Mouse (Mus musculus) fibroblast of lung, adult 2 months (primary cell): Measurements from ENCODE around the gene Fcrl6.

Experiments
- DNase-seq: peaks from one replicate; pipeline ENCODE4 v3.0.0-alpha.2; 2011; ENCODE audit warnings: low read depth

Gene Fcrl6

GRCm38 (mm10) chr1:172614654-172615053 is 12.3 kb upstream of the Fcrl6 start:
- DNase-seq, result no peak

GRCm38 (mm10) chr1:172612745-172613144 is 10.4 kb upstream of the Fcrl6 start:
- DNase-seq, result peak; percentile 20

GRCm38 (mm10) chr1:172611304-172611703 is 9.0 kb upstream of the Fcrl6 start:
- no peak for DNase-seq

DNA sequence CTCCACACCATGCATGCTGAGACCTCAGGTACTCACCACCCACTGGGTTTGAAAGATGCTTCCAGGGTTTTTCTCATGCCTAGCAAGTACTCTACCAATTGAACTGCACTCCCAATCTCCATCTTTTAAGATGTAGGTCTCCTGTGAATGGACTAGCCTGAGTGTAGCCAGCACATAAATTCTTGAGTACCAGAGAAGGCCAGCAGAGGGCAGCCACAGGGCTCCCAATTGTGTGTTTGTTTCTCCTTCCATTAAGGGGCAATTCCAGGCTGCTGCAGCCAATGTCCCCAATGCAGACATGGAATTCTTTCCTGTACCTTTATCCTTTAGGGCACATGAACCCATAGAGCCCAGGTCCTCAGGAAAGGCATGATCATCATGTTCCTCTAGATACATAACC is 7.9 kb downstream of the Fcrl6 start:
- DNase-seq, result peak; percentile 2

- no peak for DNase-seq
These were observed 8.4 kb downstream of the Fcrl6 start for GRCm38 (mm10) chr1:172593956-172594355.

GRCm38 (mm10) chr1:172593321-172593720 is 9.0 kb downstream of the Fcrl6 start:
- no peak for DNase-seq

DNA sequence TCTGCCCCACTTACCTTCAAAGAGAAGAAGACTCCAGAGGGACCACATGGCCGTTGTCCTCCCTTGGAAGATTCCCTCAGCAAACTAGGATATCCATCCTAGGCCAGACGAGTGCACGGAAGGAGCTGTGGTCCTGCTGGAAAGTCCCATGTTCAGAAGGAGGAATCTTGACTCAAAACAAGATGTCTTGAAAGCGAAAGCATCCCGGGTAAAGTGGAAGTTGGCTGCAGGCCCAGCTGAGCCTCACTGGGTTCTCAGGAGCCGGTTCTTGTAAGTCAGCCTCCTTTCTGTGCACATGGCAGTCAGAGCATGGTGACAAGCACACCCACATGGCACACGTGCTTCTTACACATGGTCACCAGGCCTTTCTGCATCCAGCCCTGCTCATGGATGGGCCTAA is 12.0 kb downstream of the Fcrl6 start, which contains the start of gene Slamf8:
Gene Slamf8 (minus strand): TSS at position 184 of the 400 bp plus-strand sequence.
- DNase-seq, result peak; percentile 24

GRCm38 (mm10) chr1:172585612-172586567 is 16.5 kb downstream of the Fcrl6 start:
- no peak for DNase-seq

DNA sequence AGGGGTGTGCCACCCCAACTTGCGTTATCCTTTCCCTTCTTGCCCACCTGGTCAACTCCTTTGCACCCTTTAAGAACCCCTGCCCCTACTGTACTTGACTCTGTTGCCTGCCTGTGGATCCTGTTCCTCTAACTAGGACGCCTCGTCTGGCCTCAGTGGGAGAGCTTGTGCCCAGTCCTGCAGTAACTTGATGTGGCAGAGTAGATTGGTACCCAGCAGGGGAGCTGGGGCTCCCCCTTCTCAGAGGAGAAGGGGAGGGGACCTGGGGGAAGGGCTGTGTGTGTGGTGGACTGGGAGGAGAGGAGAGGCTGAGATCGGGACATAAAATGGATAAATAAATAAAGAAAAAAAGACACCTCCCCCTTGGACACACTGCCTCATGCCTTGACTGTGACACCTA is 17.3 kb downstream of the Fcrl6 start:
- DNase-seq, result no peak

DNA sequence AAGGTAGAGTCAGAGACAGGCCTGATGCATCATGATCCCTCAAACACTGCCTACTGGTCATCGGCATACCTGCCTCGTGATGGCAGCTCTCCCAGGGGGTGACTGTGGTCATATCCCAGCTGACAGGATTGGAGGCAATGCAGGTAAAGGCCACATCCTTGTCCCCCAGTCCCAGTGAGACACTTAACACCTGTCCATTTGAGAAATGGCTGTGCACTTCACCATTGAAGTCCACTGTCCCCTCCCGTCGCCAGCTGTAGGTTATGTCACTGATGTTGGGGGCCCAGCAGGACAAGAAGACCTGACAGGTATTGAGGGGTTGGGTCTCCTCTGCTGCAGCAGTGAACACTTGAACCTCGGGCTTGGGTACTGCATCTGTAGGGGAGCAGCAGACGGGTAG is 18.1 kb downstream of the Fcrl6 start:
- DNase-seq, result no peak

- no peak for DNase-seq
These were observed 19.9 kb downstream of the Fcrl6 start for GRCm38 (mm10) chr1:172582436-172582835.

GRCm38 (mm10) chr1:172580116-172580515 is 22.2 kb downstream of the Fcrl6 start:
- DNase-seq, result peak; percentile 51

DNA sequence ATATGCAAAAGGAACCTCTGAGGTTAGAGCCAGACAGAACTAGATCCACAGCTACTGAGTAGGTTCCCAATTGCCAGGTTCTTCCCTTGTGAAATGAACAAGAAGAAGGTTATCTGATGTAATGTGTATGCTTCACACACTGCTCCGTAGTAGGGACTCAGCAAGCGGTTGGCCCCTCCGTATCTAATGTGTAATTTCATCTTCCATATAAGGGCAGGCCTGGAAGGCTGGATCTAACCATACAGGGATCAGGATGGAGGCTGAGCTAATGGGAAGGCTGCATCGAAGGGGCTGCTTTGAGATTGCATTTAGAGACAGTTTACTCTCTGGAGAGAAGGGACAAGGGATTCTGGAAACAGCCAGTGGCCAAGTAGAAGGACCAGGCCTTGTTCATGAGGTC is 34.6 kb downstream of the Fcrl6 start:
- no peak for DNase-seq

GRCm38 (mm10) chr1:172566131-172566530 is 36.2 kb downstream of the Fcrl6 start:
- no peak for DNase-seq

DNA sequence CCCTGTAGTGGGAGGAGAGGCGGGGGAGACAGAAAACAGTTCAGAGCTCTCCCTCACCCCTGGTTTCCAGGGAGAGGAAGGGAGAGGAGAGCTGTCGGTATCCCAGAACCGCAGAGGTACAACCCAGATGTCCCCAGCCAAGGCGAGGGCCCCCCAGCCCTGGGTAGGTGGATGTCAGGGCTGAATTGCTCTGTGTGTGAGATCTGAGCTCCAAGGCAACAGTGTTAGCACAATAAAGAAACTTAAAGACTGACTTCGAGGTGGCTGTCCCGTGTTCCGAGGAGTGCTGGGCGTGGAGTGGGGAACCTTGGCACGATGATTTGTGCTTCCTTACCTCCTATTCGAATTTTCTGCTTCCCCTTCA is 38.9 kb downstream of the Fcrl6 start:
- DNase-seq, result no peak

DNA sequence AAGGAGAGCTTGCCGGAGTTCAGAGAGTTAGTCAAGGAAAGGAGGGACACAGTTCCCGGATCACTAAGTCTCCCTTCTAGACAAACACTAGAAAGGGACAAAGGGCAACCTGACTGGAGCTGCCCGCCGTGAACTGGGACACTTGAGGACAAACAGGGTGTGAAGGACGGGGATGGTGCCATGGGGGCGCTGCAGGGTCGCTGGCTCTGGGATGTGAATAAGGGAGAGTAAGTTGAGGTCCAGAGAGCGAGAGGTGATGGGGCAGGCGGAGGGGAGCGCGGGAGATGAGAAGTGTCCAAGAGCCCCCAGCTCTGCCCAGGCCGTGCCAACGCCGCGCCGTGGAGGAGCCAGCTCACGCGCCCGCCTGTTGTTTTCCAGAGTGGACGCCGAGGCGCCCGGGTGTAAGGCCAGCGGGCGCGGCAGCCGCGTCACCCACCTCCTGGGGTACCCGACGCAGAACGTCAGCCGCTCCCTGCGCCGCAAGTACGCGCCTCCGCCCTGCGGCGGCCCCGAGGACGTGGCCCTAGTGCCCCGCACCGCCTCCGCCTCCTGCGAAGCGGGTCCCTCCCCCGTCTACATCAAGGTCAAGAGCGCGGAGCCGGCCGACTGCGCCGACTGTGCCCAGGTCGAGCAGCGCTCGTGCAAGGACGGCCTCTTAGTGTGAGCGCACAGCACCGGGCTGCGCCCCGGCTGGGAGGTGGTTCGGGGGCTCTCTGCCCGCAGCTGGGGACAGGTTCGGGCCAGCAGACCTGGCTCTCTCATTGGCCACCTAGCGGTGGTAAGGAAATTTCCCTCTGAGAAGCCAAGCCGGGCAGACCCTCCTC is 39.5 kb downstream of the Fcrl6 start:
- DNase-seq, result peak; percentile 27

- DNase-seq, result no peak
These were observed 46.7 kb downstream of the Fcrl6 start, which contains the start of gene Vsig8 for GRCm38 (mm10) chr1:172555638-172556037. Gene Vsig8, plus strand, starts transcription at chr1:172555938.

GRCm38 (mm10) chr1:172552623-172553022 is 49.7 kb downstream of the Fcrl6 start:
- no peak for DNase-seq

GRCm38 (mm10) chr1:172551009-172551408 is 51.3 kb downstream of the Fcrl6 start:
- DNase-seq, result no peak

DNA sequence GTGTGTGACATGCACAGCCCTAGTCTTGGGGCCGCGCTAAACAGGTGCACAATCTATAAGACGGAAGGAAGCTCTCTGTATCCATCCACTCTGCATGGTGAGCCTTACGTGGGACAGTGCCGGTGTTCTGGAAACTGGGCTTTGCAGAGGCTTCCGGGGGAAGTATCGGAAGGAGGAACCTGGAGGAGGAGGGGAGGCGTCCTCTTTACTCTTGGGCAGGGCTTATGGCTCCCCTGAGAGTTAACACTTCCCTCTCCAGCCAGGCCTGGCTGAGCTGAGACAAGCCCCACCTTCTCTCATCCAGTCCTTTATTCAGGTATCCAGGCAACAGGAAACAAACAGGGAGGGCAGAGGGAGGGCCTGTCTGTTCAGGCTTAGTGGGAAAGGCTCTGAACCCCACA is 51.8 kb downstream of the Fcrl6 start:
- DNase-seq, result no peak

DNA sequence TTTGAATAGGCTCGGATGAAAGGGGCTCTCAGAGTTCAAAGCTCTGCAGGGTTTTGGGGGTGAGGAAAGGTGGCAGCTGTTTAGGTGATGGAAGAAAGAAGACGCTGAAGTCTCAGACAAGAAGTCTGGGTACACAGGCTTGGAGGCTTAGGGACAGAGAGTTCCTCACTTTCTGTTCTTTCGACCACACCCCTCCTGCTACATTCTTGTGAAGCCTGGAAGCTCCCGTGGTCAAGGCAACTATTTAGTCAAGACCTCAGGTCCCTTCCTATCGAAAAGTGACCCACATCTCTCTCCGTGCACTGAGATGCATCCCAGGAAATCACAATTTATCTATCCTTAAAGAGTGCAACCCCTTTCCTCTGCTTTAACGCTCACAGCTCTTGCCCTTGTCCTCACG is 52.6 kb downstream of the Fcrl6 start:
- no peak for DNase-seq

DNA sequence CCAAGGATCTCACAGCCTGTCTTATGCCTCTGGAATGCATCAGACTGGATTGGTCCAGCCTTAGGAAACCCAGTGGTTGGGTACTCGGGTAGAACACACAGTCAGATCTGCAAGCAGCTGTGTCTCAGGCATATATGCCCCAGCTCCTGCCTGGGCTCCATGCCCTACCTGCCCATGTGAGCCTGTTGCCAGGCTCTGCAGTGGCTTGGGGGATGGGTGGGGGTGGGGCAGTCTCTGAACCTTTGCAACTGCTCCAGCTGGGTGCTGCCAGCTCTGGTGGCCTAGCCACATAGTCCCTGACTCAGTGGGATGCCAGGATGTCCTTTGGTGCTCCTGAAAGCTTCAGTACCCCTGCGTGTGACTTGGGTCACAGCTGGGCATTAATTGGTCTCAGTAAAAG is 53.0 kb downstream of the Fcrl6 start:
- no peak for DNase-seq

DNA sequence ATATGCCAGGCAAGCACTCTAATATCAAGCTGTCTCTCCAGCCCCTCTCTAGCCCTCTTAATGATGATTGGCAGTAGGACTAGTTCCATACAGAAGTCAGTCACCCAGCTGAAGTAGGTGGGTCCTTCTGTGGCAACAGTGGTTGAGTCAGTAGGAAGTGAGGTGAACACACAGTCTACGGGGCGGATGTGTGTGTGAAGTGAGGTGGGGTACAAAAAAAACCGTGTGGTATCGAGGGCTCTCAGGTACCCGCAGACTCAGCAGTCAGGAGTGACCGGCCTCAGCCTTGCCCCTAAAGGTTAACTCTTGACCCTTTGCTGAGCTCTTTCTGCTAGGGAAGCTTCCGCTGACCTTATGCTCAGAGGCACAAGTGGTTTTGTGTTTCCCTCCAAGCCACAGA is 53.9 kb downstream of the Fcrl6 start:
- no peak for DNase-seq
